Mouse (Mus musculus) kidney, postnatal 0 days (tissue): ENCODE measurements around the gene Naa20. TPM values are rescaled to one million over a fixed set of nuclear protein-coding genes. Genes with fewer than 3 reads are reported as not detected.

Experiments
- ATAC-seq: fragments of 200-750 bp; cut with Nextera tagmentation; replicated peaks from 2 replicates; pipeline ENCODE4 v1.8.0; 2017; ENCODE audit warnings: low read depth, moderate number of reproducible peaks, moderate TSS enrichment, moderate library complexity; ENCODE audit not compliant: low FRiP score
- DNase-seq: peaks from one replicate; pipeline ENCODE4 v3.0.0-alpha.2; 2016; ENCODE audit warnings: low spot score
- H3K27ac ChIP-seq: fragments of 300-500 bp; sonication (generic); 2 replicates; pipeline ENCODE4 v1.5.1; 2014; ENCODE audit warnings: mild to moderate bottlenecking
- H3K27me3 ChIP-seq: fragments of 300-500 bp; sonication (generic); 2 replicates; pipeline ENCODE4 v1.6.1; 2014; ENCODE audit warnings: low read length, mixed read lengths; ENCODE audit not compliant: insufficient read depth
- H3K36me3 ChIP-seq: fragments of 300-500 bp; sonication (generic); 2 replicates; pipeline ENCODE4 v1.6.1; 2014; ENCODE audit warnings: low read length, mixed read lengths; ENCODE audit not compliant: insufficient read depth
- H3K4me1 ChIP-seq: fragments of 300-500 bp; sonication (generic); replicated peaks from 2 replicates; pipeline ENCODE4 v1.6.1; 2014; ENCODE audit warnings: antibody characterized with exemption, low read length, mixed read lengths; ENCODE audit not compliant: insufficient read depth
- H3K4me2 ChIP-seq: fragments of 300-500 bp; sonication (generic); 2 replicates; pipeline ENCODE4 v1.6.1; 2014; ENCODE audit warnings: mild to moderate bottlenecking, low read length, moderate library complexity, mixed read lengths
- H3K4me3 ChIP-seq: fragments of 300-500 bp; sonication (generic); replicated peaks from 2 replicates; pipeline ENCODE4 v1.5.1; 2014; ENCODE audit warnings: low read depth, low read length
- H3K9ac ChIP-seq: fragments of 300-500 bp; sonication (generic); 2 replicates; pipeline ENCODE4 v1.6.1; 2014; ENCODE audit warnings: low read depth, low read length
- H3K9me3 ChIP-seq: fragments of 300-500 bp; sonication (generic); replicated peaks from 2 replicates; pipeline ENCODE4 v1.6.1; 2016; ENCODE audit warnings: low read length, inconsistent platforms, mixed read lengths
- CTCF ChIP-seq: IDR thresholded peaks from 2 replicates; pipeline ENCODE4 v1.5.1; 2016; ENCODE audit warnings: antibody characterized with exemption, low read depth, mild to moderate bottlenecking, moderate library complexity
- WGBS: fragments of 180-500 bp; shearing (Covaris S2); extraction: QIAGEN DNeasy Blood & Tissue Kit; methylation state at CpG from one replicate; pipeline ENCODE4 v1.1.7; 2014; 5-methylcytosine and 5-hydroxymethylcytosine counted together
- microRNA-seq: library from miRNA; unstranded; fragments of <30 nt; microRNA quantifications from one replicate; pipeline ENCODE4, GENCODE M21; 2016
- polyA plus RNA-seq: library from polyadenylated mRNA; unstranded; fragments of >200 nt; fragmentation: Nextera tagmentation; extraction: Ambion mirVana; gene quantifications from 2 replicates; pipeline ENCODE4 v1.2.1, GENCODE M21; 2015

Naa20 gene
- polyA plus RNA-seq, 1 experiment from 2014 or later: 212 TPM

DNA sequence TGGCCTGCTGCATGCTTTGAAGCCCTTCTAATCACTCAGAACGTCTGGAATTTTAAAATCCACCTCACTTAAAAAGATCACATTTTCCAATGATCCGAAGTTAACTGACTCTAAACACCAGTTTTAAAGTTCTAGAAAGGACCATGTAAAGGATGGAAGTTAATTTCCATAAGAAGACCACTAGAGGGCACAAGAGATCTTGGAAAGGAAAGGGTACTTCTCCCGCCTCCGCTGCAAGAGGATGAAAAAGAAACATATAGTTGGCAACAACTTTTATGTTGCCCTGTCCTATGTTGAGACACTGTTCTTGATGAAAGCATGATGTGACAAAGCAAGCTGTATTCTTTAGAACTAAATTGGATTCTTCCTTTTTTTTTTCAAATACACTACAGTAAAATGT lies 55.6 kb downstream of the Naa20 start:
- Histone ChIP-seq H3K27ac (no peak overlapping the region), H3K4me2 (no peak overlapping the region), H3K9me3 (no peaks in the 10 kb centered on the region), H3K4me3 (no peak overlapping the region), H3K36me3 (no peaks in the 10 kb centered on the region), H3K27me3 (no peaks in the 10 kb centered on the region), H3K9ac (no peak overlapping the region), H3K4me1 (no peaks in the 10 kb centered on the region)
- WGBS: 7% methylated on average over 4 of the region's 4 CpGs
- TF ChIP-seq CTCF: peak; percentile 89
- ATAC-seq: 0 out of 2 replicates have a peak, but pooled peaks have one; percentile 40
- peak; percentile 94 for DNase-seq

DNA sequence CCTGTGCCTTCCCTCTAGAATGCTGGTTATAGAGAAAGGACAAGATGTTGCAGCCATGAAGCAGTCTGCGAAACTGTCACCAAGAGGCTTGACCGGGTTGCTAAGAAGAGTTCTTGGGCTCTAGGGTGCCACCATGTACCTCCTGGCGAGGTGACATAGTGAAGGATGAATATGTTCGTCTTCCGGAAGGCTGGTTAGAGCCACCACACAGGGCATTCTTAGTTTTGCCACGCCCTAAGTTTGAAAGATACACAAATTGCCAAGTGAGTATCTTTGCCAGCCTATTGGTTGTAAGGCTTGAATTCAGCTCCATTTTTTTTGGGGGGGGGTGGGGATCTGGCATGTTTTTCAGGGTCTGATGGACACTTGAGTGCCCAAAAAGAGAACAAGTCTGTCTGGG lies 56.2 kb downstream of the Naa20 start:
- no peak for ATAC-seq
- no peak for DNase-seq
- Histone ChIP-seq H3K4me2 (no peak overlapping the region), H3K9ac (no peak overlapping the region), H3K36me3 (no peaks in the 10 kb centered on the region), H3K4me3 (no peak overlapping the region), H3K27me3 (no peaks in the 10 kb centered on the region), H3K9me3 (no peaks in the 10 kb centered on the region), H3K4me1 (no peaks in the 10 kb centered on the region), H3K27ac (no peak overlapping the region)
- WGBS: 88% methylated on average over 6 of the region's 6 CpGs
- TF ChIP-seq CTCF: no peak

- no peak for DNase-seq
- Histone ChIP-seq H3K27me3 (no peaks in the 10 kb centered on the region), H3K4me2 (no peak overlapping the region), H3K4me3 (no peak overlapping the region), H3K9me3 (no peaks in the 10 kb centered on the region), H3K9ac (no peak overlapping the region), H3K36me3 (no peaks in the 10 kb centered on the region), H3K4me1 (no peaks in the 10 kb centered on the region), H3K27ac (no peak overlapping the region)
- 85% methylated on average over 7 of the region's 7 CpGs for WGBS
- TF ChIP-seq CTCF: no peak
- no peak for ATAC-seq
Observed at GRCm38 (mm10) chr2:145958551-145958950, 56.7 kb downstream of the Naa20 start.

DNA sequence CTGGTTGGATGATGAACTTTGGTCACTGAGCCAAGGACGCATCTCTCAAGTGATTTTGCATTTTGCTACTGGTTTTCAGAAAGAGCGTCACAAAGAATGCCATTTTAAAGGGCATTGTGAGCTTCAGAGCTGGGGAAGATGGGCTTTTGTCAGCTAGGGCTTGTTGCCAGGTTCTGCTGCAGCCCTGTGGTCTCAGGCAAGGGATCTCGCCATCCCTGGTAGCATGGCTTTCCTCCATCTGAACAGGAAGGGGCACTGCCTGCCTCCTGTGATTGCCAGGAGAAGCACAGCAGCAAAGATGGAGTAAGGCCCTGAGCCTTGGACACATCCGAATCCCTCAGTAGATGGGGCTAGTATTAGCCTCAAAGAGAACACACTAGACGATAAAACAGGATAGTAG lies 60.0 kb downstream of the Naa20 start:
- no peak overlapping the region for H3K4me3 ChIP-seq
- no peak for TF ChIP-seq CTCF
- H3K9me3 ChIP-seq: no peaks in the 10 kb centered on the region
- no peaks in the 10 kb centered on the region for H3K27me3 ChIP-seq
- H3K36me3 ChIP-seq: no peaks in the 10 kb centered on the region
- DNase-seq (no peak), ATAC-seq (no peak)
- H3K4me2 ChIP-seq: no peak overlapping the region
- no peak overlapping the region for H3K27ac ChIP-seq
- WGBS: 87% methylated on average over 5 of the region's 5 CpGs
- H3K9ac ChIP-seq: no peak overlapping the region
- no peaks in the 10 kb centered on the region for H3K4me1 ChIP-seq

Small RNA genes within 50 kb of the gene (microRNA-seq; reads per million reads assigned to microRNA genes)
- gene Gm25026: not detected

Other genes starting within 250 kb of the Naa20 start
- gene Rin2, start 226.9 kb upstream of the Naa20 start, polyA plus RNA-seq: 23.8 and 24.0 TPM in 2 replicates
- 0.32 and 0.51 TPM in 2 replicates for gene Cfap61, start 32.7 kb downstream of the Naa20 start, polyA plus RNA-seq
- gene Crnkl1, start 32.9 kb downstream of the Naa20 start, polyA plus RNA-seq: 23.6 and 24.4 TPM in 2 replicates